Mouse (Mus musculus) heart, embryonic 14.5 days (tissue): ENCODE data around the gene Dclk2. TPM values are rescaled to one million over a fixed set of nuclear protein-coding genes. Genes with fewer than 3 reads are reported as not detected.
A peak's percentile ranks its signal among the peaks of the same experiment; 100 is the strongest.

Experiments
- ATAC-seq: fragments of 200-750 bp; cut with Nextera tagmentation; 2 replicates; pipeline ENCODE4 v1.8.0; 2017; ENCODE audit warnings: low read depth, moderate TSS enrichment; ENCODE audit not compliant: insufficient number of reproducible peaks, insufficient read depth, low FRiP score
- H3K27ac ChIP-seq, 2 experiments: fragments of 200-500 bp in 1 of 2; fragments of 300-500 bp in 1 of 2; sonication (generic) in 1 of 2; replicated peaks in 1 of 2; 2 replicates each; pipeline ENCODE4 v1.5.1; 2012 to 2014; ENCODE audit warnings: low read depth in 2 of 2, low read length in 2 of 2, control low read depth in 1 of 2, mild to moderate bottlenecking in 1 of 2, mixed read lengths in 1 of 2; ENCODE audit not compliant: control insufficient read depth in 1 of 2, insufficient read depth in 1 of 2
- H3K27me3 ChIP-seq: fragments of 300-500 bp; sonication (generic); 2 replicates; pipeline ENCODE4 v1.6.1; 2014; ENCODE audit warnings: mild to moderate bottlenecking, low read length, control low read depth; ENCODE audit not compliant: control insufficient read depth, insufficient read depth
- H3K36me3 ChIP-seq: fragments of 300-500 bp; sonication (generic); 2 replicates; pipeline ENCODE4 v1.6.1; 2014; ENCODE audit warnings: mild to moderate bottlenecking, control low read depth, low read length, mixed read lengths; ENCODE audit not compliant: control insufficient read depth, insufficient read depth
- H3K4me1 ChIP-seq, 2 experiments: fragments of 200-500 bp in 1 of 2; fragments of 300-500 bp in 1 of 2; sonication (generic) in 1 of 2; 2 replicates each; pipeline ENCODE4 v1.6.1; 2012 to 2014; ENCODE audit warnings: low read length in 2 of 2, control low read depth in 1 of 2, mixed read lengths in 1 of 2; ENCODE audit not compliant: control insufficient read depth in 2 of 2, insufficient read depth in 2 of 2
- H3K4me2 ChIP-seq: fragments of 300-500 bp; sonication (generic); 2 replicates; pipeline ENCODE4 v1.6.1; 2014; ENCODE audit warnings: mild to moderate bottlenecking, low read length
- H3K4me3 ChIP-seq, 2 experiments: fragments of 200-500 bp in 1 of 2; fragments of 300-500 bp in 1 of 2; sonication (generic) in 1 of 2; 2 replicates each; pipeline ENCODE4 v1.5.1; 2012 to 2014; ENCODE audit warnings: low read length in 2 of 2, mild to moderate bottlenecking in 2 of 2, control low read depth in 1 of 2, low read depth in 1 of 2, moderate library complexity in 1 of 2; ENCODE audit not compliant: control insufficient read depth in 1 of 2, insufficient read depth in 1 of 2
- H3K9ac ChIP-seq: fragments of 300-500 bp; sonication (generic); 2 replicates; pipeline ENCODE4 v1.6.1; 2014; ENCODE audit warnings: mild to moderate bottlenecking, low read length
- H3K9me3 ChIP-seq: fragments of 300-500 bp; sonication (generic); 2 replicates; pipeline ENCODE4 v1.6.1; 2016; ENCODE audit warnings: low read length, control low read depth; ENCODE audit not compliant: control insufficient read depth
- WGBS: fragments of 180-500 bp; shearing (Covaris S2); extraction: QIAGEN DNeasy Blood & Tissue Kit; methylation state at CpG from one replicate; pipeline ENCODE4 v1.1.7; 2014; 5-methylcytosine and 5-hydroxymethylcytosine counted together
- polyA plus RNA-seq: library from polyadenylated mRNA; unstranded; fragments of >200 nt; fragmentation: Nextera tagmentation; extraction: Ambion mirVana; gene quantifications from 2 replicates; pipeline ENCODE4 v1.2.1, GENCODE M21; 2014

Gene Dclk2
- polyA plus RNA-seq, 1 experiment from 2014 or later, result 3.2 TPM

GRCm38 (mm10) chr3:86844804-86845481 lies 75.7 kb downstream of the Dclk2 start:
- H3K9ac ChIP-seq, result no peak overlapping the region
- 0 out of 2 replicates have a peak overlapping the region, but pooled peaks have one; percentile 16 for H3K4me2 ChIP-seq
- no peaks in the 10 kb centered on the region; the same call in 1 of the 2 replicates for H3K9me3 ChIP-seq
- H3K4me1 ChIP-seq, result no peaks in the 10 kb centered on the region
- ATAC-seq, result no peak
- 26% methylated on average over 8 of the region's 8 CpGs for WGBS
- no peaks in the 10 kb centered on the region for H3K36me3 ChIP-seq
- H3K27ac ChIP-seq, result no peak overlapping the region
- H3K27me3 ChIP-seq, result no peaks in the 10 kb centered on the region
- no peak overlapping the region for H3K4me3 ChIP-seq

GRCm38 (mm10) chr3:86842461-86842860 lies 78.2 kb downstream of the Dclk2 start:
- Histone ChIP-seq H3K4me1 (no peaks in the 10 kb centered on the region), H3K9ac (no peak overlapping the region), H3K27me3 (no peaks in the 10 kb centered on the region), H3K4me3 (no peak overlapping the region), H3K9me3 (no peaks in the 10 kb centered on the region; the same call in 1 of the 2 replicates), H3K27ac (no peak overlapping the region), H3K36me3 (no peaks in the 10 kb centered on the region), H3K4me2 (no peak overlapping the region)
- WGBS, result 85% methylated on average over 2 of the region's 2 CpGs
- no peak for ATAC-seq

- WGBS, result 60% methylated on average over 3 of the region's 3 CpGs
- H3K4me2 ChIP-seq, result no peak overlapping the region
- no peaks in the 10 kb centered on the region for H3K27me3 ChIP-seq
- no peaks in the 10 kb centered on the region; the same call in 1 of the 2 replicates for H3K9me3 ChIP-seq
- H3K4me3 ChIP-seq, result no peak overlapping the region
- H3K27ac ChIP-seq, result no peak overlapping the region
- no peaks in the 10 kb centered on the region for H3K4me1 ChIP-seq
- no peak for ATAC-seq
- no peaks in the 10 kb centered on the region for H3K36me3 ChIP-seq
- no peak overlapping the region for H3K9ac ChIP-seq
Observed at GRCm38 (mm10) chr3:86839606-86840005, 81.0 kb downstream of the Dclk2 start.

- Histone ChIP-seq H3K36me3 (no peaks in the 10 kb centered on the region), H3K4me3 (no peak overlapping the region), H3K9ac (no peak overlapping the region), H3K9me3 (no peaks in the 10 kb centered on the region), H3K27me3 (no peaks in the 10 kb centered on the region), H3K4me1 (no peaks in the 10 kb centered on the region), H3K27ac (no peak overlapping the region), H3K4me2 (no peak overlapping the region)
- no peak for ATAC-seq
- 54% methylated on average over 5 of the region's 5 CpGs for WGBS
Observed at GRCm38 (mm10) chr3:86837386-86837785, 83.3 kb downstream of the Dclk2 start.

GRCm38 (mm10) chr3:86835180-86835579 lies 85.5 kb downstream of the Dclk2 start:
- no peaks in the 10 kb centered on the region for H3K4me1 ChIP-seq

GRCm38 (mm10) chr3:86834341-86834740 lies 86.3 kb downstream of the Dclk2 start:
- 79% methylated on average over 7 of the region's 7 CpGs for WGBS
- no peak overlapping the region for H3K27ac ChIP-seq
- no peak overlapping the region for H3K9ac ChIP-seq
- no peaks in the 10 kb centered on the region for H3K4me1 ChIP-seq
- H3K4me3 ChIP-seq, result no peak overlapping the region
- ATAC-seq, result no peak
- H3K9me3 ChIP-seq, result no peaks in the 10 kb centered on the region
- no peaks in the 10 kb centered on the region for H3K36me3 ChIP-seq
- no peaks in the 10 kb centered on the region for H3K27me3 ChIP-seq
- H3K4me2 ChIP-seq, result no peak overlapping the region

More at GRCm38 (mm10) chr3:86835180-86835579, 85.5 kb downstream of the Dclk2 start:
- no peaks in the 10 kb centered on the region for H3K9me3 ChIP-seq
- no peak overlapping the region for H3K4me3 ChIP-seq
- no peak overlapping the region for H3K9ac ChIP-seq
- WGBS, result 86% methylated on average over 4 of the region's 4 CpGs
- no peaks in the 10 kb centered on the region for H3K36me3 ChIP-seq
- ATAC-seq, result no peak
- no peaks in the 10 kb centered on the region for H3K27me3 ChIP-seq
- no peak overlapping the region for H3K4me2 ChIP-seq
- H3K27ac ChIP-seq, result no peak overlapping the region

GRCm38 (mm10) chr3:86832591-86833267 lies 87.9 kb downstream of the Dclk2 start:
- Histone ChIP-seq H3K27me3 (no peaks in the 10 kb centered on the region), H3K9ac (no peak overlapping the region), H3K4me2 (no peak overlapping the region), H3K4me3 (no peak overlapping the region), H3K4me1 (no peaks in the 10 kb centered on the region), H3K9me3 (no peaks in the 10 kb centered on the region), H3K27ac (no peak overlapping the region), H3K36me3 (no peaks in the 10 kb centered on the region)
- no peak for ATAC-seq
- WGBS, result 45% methylated on average over 14 of the region's 14 CpGs
